Mouse (Mus musculus) CH12F3 (cell line): Measurements from ENCODE around the gene Dennd1c.

Experiments
- in situ Hi-C: fragments of 300-500 bp; cut with MboI; formaldehyde crosslinking; loops from 2 replicates; pipeline ENCODE4 v1.14.3; 2020; ENCODE audit warnings: low sequenced_read_pairs

The Dennd1c gene

GRCm38 (mm10) chr17:57096623-57096920 lies 18.3 kb upstream of the Dennd1c start:
- in situ Hi-C loops = loop anchor here (5.0 to 10.0 kb wide), 2 partner anchors 71 to 238 kb away; no protein-coding TSS in a partner anchor

- in situ Hi-C loops = loop anchor here (5.0 to 10.0 kb wide), 2 partner anchors 71 to 239 kb away; no protein-coding TSS in a partner anchor
These were observed 17.7 kb upstream of the Dennd1c start for GRCm38 (mm10) chr17:57095855-57096622.

DNA sequence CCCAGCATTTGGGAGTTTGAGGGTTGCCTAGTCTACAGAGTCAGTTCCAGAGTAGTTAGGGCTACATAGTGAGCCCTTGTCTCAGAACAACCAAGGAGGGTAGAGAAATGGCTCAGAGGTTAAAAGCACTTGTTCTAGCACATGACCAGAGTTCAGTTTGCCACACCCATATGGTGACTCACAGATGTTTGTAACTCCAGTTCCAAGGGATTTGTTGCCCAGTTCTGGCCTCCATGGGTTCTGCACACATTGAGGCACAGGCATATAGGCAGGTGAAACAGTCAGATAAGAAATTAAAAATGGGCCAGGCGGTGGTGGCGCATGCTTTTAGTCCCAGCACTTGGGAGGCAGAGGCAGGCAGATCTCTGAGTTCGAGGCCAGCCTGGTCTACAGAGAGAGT lies 15.9 kb upstream of the Dennd1c start:
- in situ Hi-C loops = loop anchor here (10.0 kb wide), 1 partner anchor 241 kb away; no protein-coding TSS in a partner anchor

DNA sequence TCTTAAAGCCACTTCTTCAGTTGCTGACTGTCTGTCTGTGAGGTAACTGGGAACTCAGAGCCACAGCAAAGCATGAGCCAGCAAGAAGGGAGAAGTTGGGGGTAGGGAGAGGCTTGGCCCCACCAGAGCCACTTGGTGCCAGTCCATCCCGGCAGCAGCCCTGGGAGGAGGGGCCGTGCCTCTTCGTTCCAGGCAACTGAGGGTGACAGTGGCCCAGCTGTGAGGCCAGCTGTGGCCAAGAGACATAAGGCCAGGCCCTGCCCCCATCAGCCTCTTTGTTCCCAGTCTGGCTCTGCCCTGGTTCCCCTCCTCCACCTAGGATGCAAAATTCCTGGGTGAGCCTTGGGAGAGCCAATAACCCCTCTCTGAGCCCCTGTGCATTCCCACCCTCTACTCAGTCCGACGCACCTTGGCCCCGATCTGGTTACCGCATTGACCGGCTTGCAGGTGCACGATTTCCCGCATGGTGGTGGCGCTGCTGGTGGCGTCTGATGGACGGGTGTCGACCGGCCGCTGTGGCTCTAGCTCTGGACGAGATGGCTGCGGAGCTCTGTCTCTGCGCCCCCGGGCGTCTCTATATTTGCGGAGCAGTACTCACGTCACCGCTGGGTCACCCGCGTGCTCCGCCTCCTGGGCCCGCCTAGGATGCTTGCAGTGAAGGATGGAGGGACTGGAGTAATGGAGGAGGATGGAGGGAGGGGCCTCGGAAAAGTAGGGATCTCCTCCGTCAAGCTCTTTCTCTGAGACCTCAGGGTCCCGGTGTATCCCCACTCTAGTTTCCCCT lies 8.9 kb upstream of the Dennd1c start, which contains the start of gene Tubb4a:
Gene Tubb4a, minus strand, starts transcription at position 734 of the 784 bp plus-strand sequence.
- in situ Hi-C loops = no loop called here

- in situ Hi-C loops = no loop called here
These were observed 7.8 kb upstream of the Dennd1c start for GRCm38 (mm10) chr17:57085970-57086757.

GRCm38 (mm10) chr17:57082481-57082880 lies 4.2 kb upstream of the Dennd1c start:
- in situ Hi-C loops = no loop called here

DNA sequence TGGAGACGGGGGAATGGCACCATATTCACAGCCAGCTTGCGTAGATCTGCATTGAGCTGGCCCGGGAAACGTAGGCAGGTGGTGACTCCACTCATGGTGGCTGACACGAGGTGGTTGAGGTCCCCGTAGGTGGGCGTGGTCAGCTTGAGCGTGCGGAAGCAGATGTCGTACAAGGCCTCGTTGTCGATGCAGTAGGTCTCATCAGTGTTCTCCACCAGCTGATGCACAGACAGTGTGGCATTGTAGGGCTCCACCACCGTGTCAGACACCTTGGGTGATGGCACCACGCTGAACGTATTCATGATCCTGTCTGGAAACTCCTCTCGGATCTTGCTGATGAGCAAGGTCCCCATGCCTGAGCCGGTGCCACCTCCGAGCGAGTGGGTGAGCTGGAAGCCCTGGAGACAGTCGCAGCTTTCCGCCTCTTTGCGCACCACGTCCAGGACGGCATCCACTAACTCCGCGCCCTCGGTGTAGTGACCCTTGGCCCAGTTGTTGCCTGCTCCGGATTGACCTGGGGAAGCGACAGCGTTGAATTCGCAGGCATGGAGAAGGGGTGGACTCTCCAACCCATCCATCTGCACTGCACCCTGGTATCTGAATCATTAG lies 3.0 kb upstream of the Dennd1c start:
- in situ Hi-C loops = no loop called here

DNA sequence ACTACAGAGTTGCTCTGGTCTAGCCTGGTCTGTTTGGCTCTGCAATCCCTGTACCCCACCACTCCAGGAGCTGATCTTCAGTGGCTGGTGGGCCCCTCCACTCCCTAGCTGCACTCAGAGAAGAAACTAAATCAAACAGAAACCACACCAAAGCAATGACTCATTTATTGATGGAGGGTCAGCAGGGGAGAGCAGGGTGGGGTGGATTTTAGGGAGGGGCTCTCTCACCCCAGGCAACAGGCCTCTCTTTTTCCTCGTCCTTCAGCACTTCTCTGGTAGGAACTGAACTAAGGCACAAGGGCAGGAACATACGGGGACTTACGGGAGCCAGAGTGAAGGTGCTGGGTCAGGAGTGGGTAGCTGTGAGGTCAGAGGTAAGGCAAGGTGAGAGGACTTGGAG lies 1.6 kb upstream of the Dennd1c start:
- in situ Hi-C loops = no loop called here

- in situ Hi-C loops = no loop called here
These were observed 1.4 kb downstream of the Dennd1c start for GRCm38 (mm10) chr17:57076916-57077315.

DNA sequence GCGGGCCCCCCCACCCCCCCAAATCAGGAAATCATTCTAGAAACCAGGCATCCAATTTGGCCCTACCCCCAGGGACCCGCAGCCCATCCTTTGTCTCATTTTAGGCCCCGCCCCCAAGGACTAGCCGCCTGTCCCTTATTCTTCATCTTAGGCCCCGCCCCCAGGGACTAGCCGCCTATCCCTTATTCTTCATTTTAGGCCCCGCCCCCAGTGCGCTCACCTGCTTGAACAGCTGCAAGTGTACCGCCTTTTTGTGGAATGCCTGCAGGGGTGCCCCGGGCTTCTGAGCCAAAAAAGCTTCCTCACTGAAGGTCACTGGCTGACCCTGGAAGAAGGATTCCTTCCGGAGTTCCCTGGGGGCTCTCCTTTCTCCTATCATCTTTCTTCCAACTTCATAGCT lies 7.6 kb downstream of the Dennd1c start:
- in situ Hi-C loops = no loop called here

DNA sequence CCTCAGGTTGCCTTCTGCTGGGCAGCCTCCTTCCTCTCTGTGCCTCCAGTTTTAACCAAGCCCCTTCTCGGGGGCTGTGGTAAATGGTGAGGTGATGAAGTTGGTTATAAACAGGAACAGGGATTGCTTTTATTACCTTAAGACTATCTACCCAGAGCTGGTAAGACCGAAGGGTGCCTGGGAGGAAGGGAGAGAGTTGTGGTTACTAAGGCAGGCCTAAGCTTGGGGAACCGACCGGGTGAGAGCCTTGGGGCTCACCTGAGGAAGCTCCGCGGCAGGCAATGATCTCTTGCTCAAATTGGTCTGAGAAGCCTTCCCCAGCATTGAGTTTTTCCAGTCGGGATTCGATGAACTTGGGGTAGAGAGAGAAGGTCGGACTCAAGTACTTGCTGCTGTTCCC lies 8.0 kb downstream of the Dennd1c start:
- in situ Hi-C loops = no loop called here

DNA sequence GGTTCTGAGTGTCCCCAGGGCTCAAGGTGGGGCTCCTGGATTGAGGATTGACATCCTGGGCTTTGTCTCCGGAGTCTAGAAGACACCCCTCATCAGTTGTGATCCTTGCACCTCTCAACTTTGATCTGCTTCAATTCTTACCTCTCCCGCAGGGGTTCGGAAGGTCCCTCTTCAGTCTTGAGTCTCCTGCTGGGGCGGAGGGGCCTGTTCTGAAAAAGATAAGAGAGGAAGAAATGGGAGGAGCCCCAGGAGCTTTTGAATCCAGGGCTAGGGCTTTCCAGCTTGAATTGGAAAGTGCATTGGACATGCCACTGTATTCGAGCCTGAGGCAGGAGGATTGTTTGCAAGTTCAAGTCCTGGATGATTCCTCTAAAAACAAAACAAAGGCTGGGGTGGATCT lies 11.4 kb downstream of the Dennd1c start:
- in situ Hi-C loops = no loop called here

DNA sequence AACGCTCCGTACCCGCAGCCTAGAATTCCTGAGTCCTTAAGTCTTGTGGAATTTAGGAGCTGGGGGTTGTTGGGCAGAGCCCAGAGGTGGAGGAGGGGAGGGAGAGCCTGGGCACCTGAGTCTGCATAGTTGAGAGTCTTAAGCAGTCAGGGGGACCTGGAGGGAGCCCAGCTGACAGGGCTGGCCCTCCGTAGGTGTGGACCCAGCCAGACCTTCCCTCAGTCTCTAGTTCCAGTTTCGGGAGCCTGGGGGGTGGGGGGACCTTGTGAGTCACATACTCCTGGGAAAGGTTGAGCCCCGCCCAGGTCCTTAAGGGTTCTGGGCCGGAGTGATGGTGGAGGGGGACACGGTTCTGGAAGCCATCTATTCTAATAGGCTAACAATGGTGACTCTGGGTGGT lies 15.3 kb downstream of the Dennd1c start:
- in situ Hi-C loops = no loop called here

DNA sequence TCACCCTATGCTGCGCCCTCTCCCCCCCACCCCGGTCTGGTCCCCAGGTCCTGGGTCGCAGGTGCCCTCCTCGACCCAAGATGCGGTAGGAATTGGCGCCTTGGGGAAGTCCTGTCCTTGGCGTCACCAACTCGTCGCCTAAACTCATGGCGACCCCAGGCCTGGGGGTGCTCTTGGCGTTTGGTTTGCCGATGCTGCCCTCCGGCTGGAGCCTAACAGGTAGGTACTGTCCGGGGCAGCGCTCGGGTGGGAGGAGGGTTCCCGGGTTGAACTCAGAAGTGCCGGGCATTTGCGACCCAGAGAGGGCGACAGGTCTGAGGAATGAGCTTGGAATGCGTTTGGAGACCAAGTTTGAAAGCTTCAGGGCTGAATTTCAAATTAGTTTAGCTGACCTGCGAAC lies 15.8 kb downstream of the Dennd1c start:
- in situ Hi-C loops = no loop called here

GRCm38 (mm10) chr17:57062011-57062521 lies 16.2 kb downstream of the Dennd1c start:
- in situ Hi-C loops = no loop called here

DNA sequence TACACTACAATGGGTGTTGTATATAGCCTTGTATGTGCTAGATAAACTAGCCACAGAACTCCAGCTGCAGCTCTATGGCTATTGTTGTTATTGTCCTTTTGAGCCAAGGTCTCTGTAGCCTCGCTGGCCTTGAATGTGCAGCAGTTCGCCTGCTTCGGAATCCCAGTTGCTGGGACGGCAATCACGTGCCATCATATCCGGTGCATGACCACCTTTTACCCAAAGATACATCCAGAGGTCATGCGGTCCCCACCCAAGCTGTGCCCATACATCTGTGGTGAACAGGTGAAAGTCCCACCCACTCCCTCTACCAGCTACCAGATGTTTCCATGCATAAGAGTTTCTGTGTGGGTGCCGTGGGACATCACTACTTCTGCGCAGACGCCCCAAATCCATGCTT lies 17.2 kb downstream of the Dennd1c start:
- in situ Hi-C loops = no loop called here

DNA sequence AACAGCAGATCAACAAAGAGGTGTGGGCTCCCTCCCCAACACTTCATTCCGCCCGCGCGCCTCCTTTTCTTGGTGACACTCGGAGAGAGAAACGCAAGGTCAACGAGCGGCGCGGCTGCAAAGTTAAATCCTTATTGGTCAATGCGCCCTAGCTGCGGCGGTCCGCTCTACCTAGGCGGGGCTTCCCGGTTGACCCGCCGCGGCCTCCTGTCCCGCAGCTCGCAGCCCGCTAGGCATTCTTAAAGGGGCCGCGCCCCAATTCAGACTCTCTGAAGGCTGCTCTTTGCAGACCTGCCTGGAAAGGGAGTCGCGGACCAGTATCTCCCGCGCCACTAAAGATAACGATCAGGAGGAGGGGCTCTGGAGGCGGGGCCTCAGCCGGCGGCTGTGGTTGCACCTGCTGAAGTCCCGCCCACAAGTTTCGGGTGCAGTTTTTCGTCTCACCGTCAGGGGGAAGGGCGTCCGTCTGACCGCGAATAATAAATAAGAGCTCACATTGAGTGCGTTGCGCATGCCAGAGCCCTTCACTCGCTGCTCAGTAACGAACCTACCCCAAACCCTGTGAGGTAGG lies 18.0 kb downstream of the Dennd1c start:
- in situ Hi-C loops = no loop called here

- in situ Hi-C loops = no loop called here
These were observed 18.8 kb downstream of the Dennd1c start, which contains the start of gene Slc25a23 for GRCm38 (mm10) chr17:57059486-57059977. Gene Slc25a23, minus strand, starts transcription at chr17:57059863.

- in situ Hi-C loops = no loop called here
These were observed 19.3 kb downstream of the Dennd1c start, which contains the start of gene Crb3 for GRCm38 (mm10) chr17:57058891-57059485. Gene Crb3, plus strand, starts transcription at chr17:57059105.

- in situ Hi-C loops = no loop called here
These were observed 22.1 kb downstream of the Dennd1c start for GRCm38 (mm10) chr17:57056246-57056645.
